In the genomic region with DNA sequence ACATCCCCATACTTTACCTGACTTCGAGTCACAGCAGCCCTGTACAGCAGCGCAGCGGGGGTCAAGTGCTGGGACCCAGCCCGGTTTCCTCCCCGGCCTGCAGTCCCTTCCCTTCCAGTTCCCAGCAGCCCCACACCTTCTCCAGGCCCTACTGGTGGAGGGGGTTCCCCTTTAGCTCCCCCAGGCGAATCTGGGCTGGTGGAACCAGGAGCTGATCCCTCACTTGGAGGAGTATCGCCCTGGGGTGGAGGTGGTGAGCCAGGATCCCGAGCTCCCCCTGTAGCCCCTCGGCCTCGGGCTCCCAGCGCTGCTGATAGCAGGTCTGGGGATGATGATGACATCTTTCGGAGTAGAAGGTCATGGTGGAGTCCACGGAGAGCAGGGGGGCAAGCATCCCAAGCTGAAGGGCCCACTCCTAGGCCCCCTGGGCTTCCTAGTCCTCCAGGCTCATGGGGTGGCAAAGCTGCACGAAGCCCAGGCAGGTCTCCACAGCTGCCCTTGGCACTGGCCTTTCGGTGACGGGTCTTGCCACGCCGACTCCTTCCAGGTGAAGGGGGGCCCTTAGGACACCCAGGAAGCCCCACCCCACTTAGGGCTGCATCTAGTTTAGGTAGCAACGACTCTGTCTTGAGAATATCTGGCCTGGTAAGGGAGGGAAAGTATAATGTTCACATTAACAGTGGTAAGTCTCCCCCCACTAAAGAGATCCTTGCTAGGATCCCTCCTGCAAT, we compare ENCODE assay signal across 18 mouse cellular contexts. TPM values are rescaled to one million over a fixed set of nuclear protein-coding genes. Genes with fewer than 3 reads are reported as not detected.
DNase-seq lines count a peak whose midpoint lies in the region; ATAC-seq and TF ChIP-seq lines count a peak whose summit lies in the region.
"Had no signal": no experiment of that assay in that cellular context is flagged by ENCODE, and none has a peak within 500 bp of the region (broad histone marks: within the 10 kb centered on the region; RNA-seq: fewer than 3 reads in every experiment).

No protein-coding gene starts in this region.

- H3K9ac ChIP-seq in kidney, embryonic 15.5 days: 0 out of 2 replicates have a peak overlapping the region, but pooled peaks have one; percentile 0
- H3K9ac ChIP-seq in limb, embryonic 14.5 days (ENCODE audit: low read depth, low read length, severe bottlenecking): no peak overlapping the region
- H3K9ac ChIP-seq in stomach, postnatal 0 days (ENCODE audit: low read length): no peak overlapping the region
- H3K9ac ChIP-seq: embryonic facial prominence, embryonic 12.5 days; heart, embryonic 15.5 days had no signal

- 85% methylated on average over 19 of the region's 19 CpGs for WGBS in kidney, embryonic 15.5 days
- WGBS in limb, embryonic 14.5 days: 87% methylated on average over 19 of the region's 19 CpGs
- WGBS in stomach, postnatal 0 days: 82% methylated on average over 19 of the region's 19 CpGs

- peaks cover 90% of the 10 kb centered on the region for H3K36me3 ChIP-seq in kidney, embryonic 15.5 days
- H3K36me3 ChIP-seq in limb, embryonic 14.5 days (ENCODE audit: control insufficient read depth, insufficient read depth, low read length): peaks cover 88% of the 10 kb centered on the region
- H3K36me3 ChIP-seq in stomach, postnatal 0 days (ENCODE audit: control insufficient read depth, insufficient read depth, low read length): peaks cover 49% of the 10 kb centered on the region

- TF ChIP-seq EP300 in stomach, postnatal 0 days (optimal IDR thresholded peaks at IDR 0.05): no peak

- no peaks in the 10 kb centered on the region for H3K9me3 ChIP-seq in kidney, embryonic 15.5 days (replicated peaks)
- H3K9me3 ChIP-seq in limb, embryonic 14.5 days (ENCODE audit: control insufficient read depth, low read length): no peaks in the 10 kb centered on the region
- no peaks in the 10 kb centered on the region for H3K9me3 ChIP-seq in stomach, postnatal 0 days (ENCODE audit: control insufficient read depth, low read length)
- H3K9me3 ChIP-seq: embryonic facial prominence, embryonic 12.5 days; heart, embryonic 15.5 days had no signal

- no peak for ATAC-seq in kidney, embryonic 15.5 days (replicated peaks; ENCODE audit: low FRiP score)
- 0 out of 2 replicates have a peak, but pooled peaks have one; percentile 8 for ATAC-seq in limb, embryonic 14.5 days (ENCODE audit: low FRiP score, low read depth)
- 0 out of 2 replicates have a peak, but pooled peaks have one; percentile 4 for ATAC-seq in stomach, postnatal 0 days (ENCODE audit: low FRiP score, low TSS enrichment)
- ATAC-seq: inflammation-experienced regulatory T-cells, adult 6 months had no signal

- DNase-seq in kidney, postnatal 4 days: no peak
- peak; percentile 18 to 26 for DNase-seq in right cerebral cortex, postnatal 10 days (ENCODE audit: low spot score in 2 of 2)
- no peak for DNase-seq in right cerebral cortex, adult 18-20 months
- DNase-seq in limb, embryonic 14.5 days (ENCODE audit: low spot score): no peak
- DNase-seq in stomach, postnatal 0 days (ENCODE audit: low spot score): no peak
- no peak for DNase-seq in left cerebral cortex, postnatal 36 days (ENCODE audit: low spot score in 2 of 2)
- DNase-seq: kidney, postnatal 36 days; lung, postnatal 4 days had no signal

- no peak overlapping the region for H3K4me3 ChIP-seq in kidney, embryonic 15.5 days (replicated peaks)
- no peak overlapping the region for H3K4me3 ChIP-seq in limb, embryonic 14.5 days (replicated peaks; ENCODE audit: low read length)
- no peak overlapping the region for H3K4me3 ChIP-seq in stomach, postnatal 0 days (ENCODE audit: low read depth, low read length)
- H3K4me3 ChIP-seq: embryonic facial prominence, embryonic 12.5 days; heart, embryonic 15.5 days had no signal

- no peak overlapping the region for H3K4me2 ChIP-seq in kidney, embryonic 15.5 days
- H3K4me2 ChIP-seq in limb, embryonic 14.5 days (replicated peaks; ENCODE audit: low read depth, low read length, severe bottlenecking): no peak overlapping the region
- H3K4me2 ChIP-seq in stomach, postnatal 0 days (replicated peaks; ENCODE audit: low read depth): no peak overlapping the region
- H3K4me2 ChIP-seq: embryonic facial prominence, embryonic 12.5 days; heart, embryonic 15.5 days had no signal

- intact Hi-C loops in left cerebral cortex, postnatal 36 days (cut with DNase I): no loop called here

- peaks cover 14% of the 10 kb centered on the region for H3K4me1 ChIP-seq in kidney, embryonic 15.5 days
- H3K4me1 ChIP-seq in limb, embryonic 14.5 days (ENCODE audit: control insufficient read depth, insufficient read depth, low read length): no peaks in the 10 kb centered on the region
- no peaks in the 10 kb centered on the region for H3K4me1 ChIP-seq in stomach, postnatal 0 days (replicated peaks; ENCODE audit: control insufficient read depth, insufficient read depth)
- H3K4me1 ChIP-seq: embryonic facial prominence, embryonic 12.5 days had no signal

- no peak for TF ChIP-seq POLR2A in limb, embryonic 14.5 days (IDR thresholded peaks at IDR 0.05; ENCODE audit: borderline replicate concordance, extremely low read depth, insufficient read depth, insufficient read length)

- TF ChIP-seq CTCF in stomach, postnatal 0 days (IDR thresholded peaks at IDR 0.05; ENCODE audit: low read depth): no peak

- no peak overlapping the region for H3K27ac ChIP-seq in kidney, embryonic 15.5 days
- H3K27ac ChIP-seq in limb, embryonic 14.5 days (replicated peaks; ENCODE audit: low read depth, low read length): no peak overlapping the region
- 0 out of 2 replicates have a peak overlapping the region, but pooled peaks have one; percentile 18 for H3K27ac ChIP-seq in stomach, postnatal 0 days (replicated peaks)
- H3K27ac ChIP-seq: embryonic facial prominence, embryonic 12.5 days; heart, embryonic 15.5 days had no signal

- H3K27me3 ChIP-seq in kidney, embryonic 15.5 days: no peaks in the 10 kb centered on the region
- no peaks in the 10 kb centered on the region for H3K27me3 ChIP-seq in limb, embryonic 14.5 days (ENCODE audit: control insufficient read depth, insufficient read depth, low read length)
- no peaks in the 10 kb centered on the region for H3K27me3 ChIP-seq in stomach, postnatal 0 days (ENCODE audit: control insufficient read depth, insufficient read depth, low read length)
- H3K27me3 ChIP-seq: embryonic facial prominence, embryonic 12.5 days; heart, embryonic 15.5 days had no signal

RNA-seq across cellular contexts. Expression of gene Gm10337, which starts 2.3 kb away (rescaled TPM):
- polyA plus RNA-seq in kidney, embryonic 15.5 days (2015; fragmentation: Nextera tagmentation; extraction: Ambion mirVana): 2.8 and 5.5 TPM in 2 replicates
- not detected in 2 replicates for polyA plus RNA-seq in limb, embryonic 14.5 days (2012; rRNA removed)
- not detected in 2 replicates for polyA plus RNA-seq in limb, embryonic 14.5 days (2014; fragmentation: Nextera tagmentation; extraction: Ambion mirVana)
- not detected in 2 replicates for polyA plus RNA-seq in stomach, postnatal 0 days (2015; fragmentation: Nextera tagmentation; extraction: Ambion mirVana)
- not detected for total RNA-seq in left cerebral cortex, postnatal 36 days (2021)
- total RNA-seq: adrenal gland, adult 18-20 months; gastrocnemius, adult 8-10 months; left cerebral cortex, postnatal 10 days had no signal
- polyA plus RNA-seq: embryonic facial prominence, embryonic 12.5 days; forebrain, embryonic 11.5 days; inflammation-experienced regulatory T-cells, adult 6 months; spleen, adult 2 months; testis, adult 2 months had no signal

RNA-seq across cellular contexts. Expression of gene Map3k12, which starts 15.6 kb away (rescaled TPM):
- 15.3 and 19.7 TPM in 2 replicates for polyA plus RNA-seq in kidney, embryonic 15.5 days (2015; fragmentation: Nextera tagmentation; extraction: Ambion mirVana)
- 36.3 and 38.3 TPM in 2 replicates for polyA plus RNA-seq in limb, embryonic 14.5 days (2012; rRNA removed)
- 15.8 and 18.7 TPM in 2 replicates for polyA plus RNA-seq in limb, embryonic 14.5 days (2014; fragmentation: Nextera tagmentation; extraction: Ambion mirVana)
- 3.3 and 3.9 TPM in 2 replicates for polyA plus RNA-seq in stomach, postnatal 0 days (2015; fragmentation: Nextera tagmentation; extraction: Ambion mirVana)
- 10 to 100 TPM; 96.4 to 98.8 TPM for total RNA-seq in left cerebral cortex, postnatal 36 days (2021)

RNA-seq across cellular contexts. Expression of gene Tarbp2, which starts 16.7 kb away (rescaled TPM):
- 89.9 and 92.0 TPM in 2 replicates for polyA plus RNA-seq in kidney, embryonic 15.5 days (2015; fragmentation: Nextera tagmentation; extraction: Ambion mirVana)
- polyA plus RNA-seq in limb, embryonic 14.5 days (2012; rRNA removed): 132 and 150 TPM in 2 replicates
- polyA plus RNA-seq in limb, embryonic 14.5 days (2014; fragmentation: Nextera tagmentation; extraction: Ambion mirVana): 78.1 and 86.6 TPM in 2 replicates
- polyA plus RNA-seq in stomach, postnatal 0 days (2015; fragmentation: Nextera tagmentation; extraction: Ambion mirVana): 41.7 and 44.3 TPM in 2 replicates
- 10 to 100 TPM; 30.7 to 36.3 TPM for total RNA-seq in left cerebral cortex, postnatal 36 days (2021)

RNA-seq across cellular contexts. Expression of gene Npff, which starts 23.5 kb away (rescaled TPM):
- polyA plus RNA-seq in kidney, embryonic 15.5 days (2015; fragmentation: Nextera tagmentation; extraction: Ambion mirVana): 2.4 and 3.4 TPM in 2 replicates
- polyA plus RNA-seq in limb, embryonic 14.5 days (2012; rRNA removed): 13.7 and 14.4 TPM in 2 replicates
- polyA plus RNA-seq in limb, embryonic 14.5 days (2014; fragmentation: Nextera tagmentation; extraction: Ambion mirVana): 2.5 and 2.8 TPM in 2 replicates
- polyA plus RNA-seq in stomach, postnatal 0 days (2015; fragmentation: Nextera tagmentation; extraction: Ambion mirVana): 1.1 and 1.3 TPM in 2 replicates
- 1 to 10 TPM; 1.8 to 5.1 TPM for total RNA-seq in left cerebral cortex, postnatal 36 days (2021)

RNA-seq across cellular contexts. Expression of gene Pcbp2, which starts 30.9 kb away (rescaled TPM):
- polyA plus RNA-seq in kidney, embryonic 15.5 days (2015; fragmentation: Nextera tagmentation; extraction: Ambion mirVana): 210 and 217 TPM in 2 replicates
- polyA plus RNA-seq in limb, embryonic 14.5 days (2012; rRNA removed): 814 and 942 TPM in 2 replicates
- 324 and 328 TPM in 2 replicates for polyA plus RNA-seq in limb, embryonic 14.5 days (2014; fragmentation: Nextera tagmentation; extraction: Ambion mirVana)
- polyA plus RNA-seq in stomach, postnatal 0 days (2015; fragmentation: Nextera tagmentation; extraction: Ambion mirVana): 90.7 and 96.2 TPM in 2 replicates
- total RNA-seq in left cerebral cortex, postnatal 36 days (2021): 100 to 1,000 TPM; 467 to 505 TPM

Comparison
In these comparisons a context has a peak if more than half of its experiments do, and no peak if none do; other contexts are left out.
1. DNase-seq: peak in right cerebral cortex, postnatal 10 days (2 of 2); none in kidney, postnatal 4 days (0 of 2), right cerebral cortex, adult 18-20 months (single experiment), limb, embryonic 14.5 days (single experiment), stomach, postnatal 0 days (single experiment) and left cerebral cortex, postnatal 36 days (0 of 2).